Mouse (Mus musculus): ENCODE results near the gene Sord. TPM values are rescaled to one million over a fixed set of nuclear protein-coding genes. Genes with fewer than 3 reads are reported as not detected.
"Not testable (repeated sequence)": the region's sequence is repeated elsewhere in the genome, so short reads cannot be mapped to it uniquely, and the experiment has no call there.

The Sord gene
- total and polyA plus RNA-seq, 3 experiments: 70.0 to 202 (median 169) TPM

DNA sequence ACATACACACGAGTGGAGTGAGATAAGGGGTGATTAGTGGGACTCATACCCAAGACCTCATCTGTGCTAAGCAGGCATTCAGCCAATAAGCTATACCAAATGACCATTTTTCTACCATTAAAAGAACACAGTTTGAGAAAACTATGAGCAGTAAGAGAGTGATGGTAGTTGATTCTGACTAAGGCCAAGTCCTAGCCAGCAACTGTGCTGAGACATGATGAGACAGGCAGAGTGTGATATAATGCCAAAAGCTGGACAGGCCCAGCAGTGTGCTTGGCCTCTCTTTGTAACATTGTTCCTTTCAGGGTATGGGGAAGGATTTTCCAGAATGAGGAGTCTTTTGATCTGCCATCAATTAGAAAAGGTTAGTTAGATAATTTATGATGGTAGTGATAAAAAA lies 33.0 kb upstream of the Sord start:
- TF ChIP-seq EP300 (IDR thresholded peaks at IDR 0.05; ENCODE audit: insufficient read depth, low read depth, low read length): no peak
- TF ChIP-seq POLR2A (IDR thresholded peaks at IDR 0.05; ENCODE audit: insufficient read depth, low read depth, low read length): no peak
- no peak for TF ChIP-seq CTCF (IDR thresholded peaks at IDR 0.05)
- no peak for DNase-seq
- Histone ChIP-seq H3K27me3 (ENCODE audit: control insufficient read depth, insufficient read depth, low read length) (no peaks in the 10 kb centered on the region), H3K4me1 (ENCODE audit: control insufficient read depth, insufficient read depth, low read length) (no peaks in the 10 kb centered on the region), H3K79me2 (replicated peaks; ENCODE audit: control insufficient read depth, insufficient read depth, low read length) (no peaks in the 10 kb centered on the region), H3K36me3 (ENCODE audit: control insufficient read depth, insufficient read depth, low read length) (no peaks in the 10 kb centered on the region), H3K4me3 (no peak overlapping the region), H3K9ac (ENCODE audit: low read depth, low read length) (no peak overlapping the region), H3K27ac (no peak overlapping the region)
- WGBS: 48% methylated on average over 1 of the region's 1 CpGs
- intact Hi-C loops (cut with DNase I): no loop called here

DNA sequence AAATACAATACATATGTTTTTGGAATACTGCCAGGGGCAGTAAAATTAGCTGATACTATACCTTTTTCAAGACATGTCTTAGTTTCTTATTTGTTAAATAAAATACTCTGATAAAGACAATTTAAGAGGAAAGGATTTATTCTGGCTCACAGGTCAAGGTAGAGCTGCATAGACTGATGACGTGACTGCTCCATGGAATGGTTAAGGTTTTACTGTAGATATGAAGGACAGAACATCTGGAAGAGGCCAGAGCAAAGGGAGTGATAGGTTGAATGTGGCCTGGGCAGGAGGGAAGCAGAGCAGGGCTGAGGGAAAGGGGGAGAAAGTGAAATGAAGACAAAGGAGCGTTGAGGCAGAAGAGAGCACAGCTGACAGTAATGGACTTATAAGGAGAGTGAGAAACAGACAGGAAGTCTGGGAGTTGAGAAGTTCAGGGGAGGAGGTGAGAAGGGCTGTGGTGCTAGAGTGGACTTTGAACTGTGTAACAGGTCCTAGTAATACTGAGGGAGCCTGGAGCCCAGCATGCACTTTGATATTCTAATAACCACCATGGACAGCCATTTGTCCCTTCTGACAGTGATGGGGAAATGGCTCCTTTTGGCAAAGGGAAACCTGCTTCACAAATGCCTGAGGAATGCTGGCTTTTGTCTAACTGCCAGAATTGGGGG lies 28.0 kb upstream of the Sord start:
- WGBS: 57% methylated on average over 2 of the region's 2 CpGs
- H3K36me3 ChIP-seq (ENCODE audit: control insufficient read depth, insufficient read depth, low read length): no peaks in the 10 kb centered on the region
- no peak overlapping the region for H3K27ac ChIP-seq
- no peaks in the 10 kb centered on the region for H3K79me2 ChIP-seq (replicated peaks; ENCODE audit: control insufficient read depth, insufficient read depth, low read length)
- no peak overlapping the region for H3K9ac ChIP-seq (ENCODE audit: low read depth, low read length)
- DNase-seq: no peak
- no peaks in the 10 kb centered on the region for H3K4me1 ChIP-seq (ENCODE audit: control insufficient read depth, insufficient read depth, low read length)
- no peaks in the 10 kb centered on the region for H3K27me3 ChIP-seq (ENCODE audit: control insufficient read depth, insufficient read depth, low read length)
- intact Hi-C loops (cut with DNase I): no loop called here
- TF ChIP-seq CTCF (IDR thresholded peaks at IDR 0.05) (no peak), POLR2A (IDR thresholded peaks at IDR 0.05; ENCODE audit: insufficient read depth, low read depth, low read length) (no peak), EP300 (IDR thresholded peaks at IDR 0.05; ENCODE audit: insufficient read depth, low read depth, low read length) (no peak)
- no peak overlapping the region for H3K4me3 ChIP-seq

DNA sequence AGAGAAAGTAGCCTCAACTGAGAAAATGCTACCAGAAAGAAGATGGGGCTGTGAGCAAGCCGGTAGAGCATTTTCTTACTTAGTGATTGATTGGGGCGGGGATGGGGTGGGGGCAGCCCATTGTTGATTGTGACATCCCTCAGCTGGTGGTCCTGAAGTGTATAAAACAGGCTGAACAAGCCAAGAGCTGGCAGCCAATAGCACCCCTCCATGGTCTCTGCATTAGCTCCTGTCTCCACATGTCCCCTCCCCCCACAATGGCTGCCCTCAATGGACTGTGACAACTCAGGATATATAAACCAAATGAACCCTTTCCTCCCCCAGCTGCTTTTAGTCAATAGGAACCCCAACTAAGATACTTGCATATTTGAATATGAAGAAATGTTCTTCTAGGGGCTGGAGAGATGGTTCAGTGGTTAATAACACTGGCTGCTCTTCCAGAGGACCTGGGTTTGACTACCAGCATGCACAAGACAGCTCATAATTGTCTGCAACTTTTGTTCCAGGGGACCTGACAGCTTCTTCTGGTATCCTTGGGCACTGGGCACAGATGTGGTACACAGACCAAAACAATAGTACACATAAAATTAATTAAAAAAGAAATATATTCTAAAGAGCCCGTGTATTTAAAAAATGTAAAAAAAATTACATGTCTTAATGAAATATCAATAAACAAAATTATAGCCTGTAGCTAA lies 23.9 kb upstream of the Sord start:
- DNase-seq: no peak
- 84% methylated on average over 3 of the region's 3 CpGs for WGBS
- no peaks in the 10 kb centered on the region for H3K79me2 ChIP-seq (replicated peaks; ENCODE audit: control insufficient read depth, insufficient read depth, low read length)
- H3K27ac ChIP-seq: no peak overlapping the region
- H3K9ac ChIP-seq (ENCODE audit: low read depth, low read length): no peak overlapping the region
- no peak overlapping the region for H3K4me3 ChIP-seq
- no peaks in the 10 kb centered on the region for H3K36me3 ChIP-seq (ENCODE audit: control insufficient read depth, insufficient read depth, low read length)
- intact Hi-C loops (cut with DNase I): no loop called here
- no peak for TF ChIP-seq EP300 (IDR thresholded peaks at IDR 0.05; ENCODE audit: insufficient read depth, low read depth, low read length)
- TF ChIP-seq CTCF (IDR thresholded peaks at IDR 0.05): no peak
- TF ChIP-seq POLR2A (IDR thresholded peaks at IDR 0.05; ENCODE audit: insufficient read depth, low read depth, low read length): no peak
- no peaks in the 10 kb centered on the region for H3K27me3 ChIP-seq (ENCODE audit: control insufficient read depth, insufficient read depth, low read length)
- no peaks in the 10 kb centered on the region for H3K4me1 ChIP-seq (ENCODE audit: control insufficient read depth, insufficient read depth, low read length)

DNA sequence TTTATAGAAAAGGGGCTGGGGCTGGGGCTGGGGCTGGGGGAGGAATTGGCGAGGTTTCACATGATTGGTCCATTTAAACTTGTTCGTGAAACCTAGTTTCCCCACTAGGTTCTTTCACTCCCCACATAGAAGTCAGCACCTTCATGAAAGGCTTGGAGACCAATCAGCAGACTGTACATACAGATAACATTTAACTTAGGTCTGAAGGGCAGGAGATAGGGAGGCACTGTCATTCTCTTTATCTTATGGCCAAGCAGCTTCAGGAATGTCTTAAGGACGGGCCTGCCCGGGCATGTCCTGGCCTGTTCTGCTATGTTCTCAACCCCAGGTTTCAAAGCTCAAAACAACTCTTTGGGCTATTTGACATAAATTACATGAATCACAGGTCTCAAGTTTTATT lies 17.5 kb upstream of the Sord start:
- H3K4me1 ChIP-seq (ENCODE audit: control insufficient read depth, insufficient read depth, low read length); DNase-seq; H3K4me3 ChIP-seq; H3K36me3 ChIP-seq (ENCODE audit: control insufficient read depth, insufficient read depth, low read length); H3K9ac ChIP-seq (ENCODE audit: low read depth, low read length); intact Hi-C loops (cut with DNase I); H3K79me2 ChIP-seq (replicated peaks; ENCODE audit: control insufficient read depth, insufficient read depth, low read length); H3K27me3 ChIP-seq (ENCODE audit: control insufficient read depth, insufficient read depth, low read length); H3K27ac ChIP-seq: not testable (repeated sequence)
- 74% methylated on average over 4 of the region's 4 CpGs for WGBS

DNA sequence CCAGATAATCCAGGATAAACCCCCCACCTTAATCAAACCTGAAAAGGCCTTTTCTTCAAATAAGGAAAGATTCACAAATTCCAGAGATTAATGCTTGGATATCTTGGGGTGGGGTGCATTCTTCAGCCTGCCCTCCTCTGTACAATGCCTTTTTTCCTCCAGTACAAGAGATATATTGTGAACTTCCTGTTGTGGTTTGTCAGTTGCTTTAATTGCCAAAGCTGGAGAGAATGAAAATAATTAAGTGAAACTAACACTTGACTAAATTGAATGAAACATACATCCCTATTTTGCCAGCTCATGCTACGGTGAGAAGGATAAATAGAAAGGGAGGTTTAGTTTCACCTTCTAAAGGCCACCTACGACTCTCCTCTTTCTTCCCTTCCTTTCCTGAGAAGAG lies 16.3 kb upstream of the Sord start:
- Histone ChIP-seq H3K27ac (no peak overlapping the region), H3K79me2 (replicated peaks; ENCODE audit: control insufficient read depth, insufficient read depth, low read length) (no peaks in the 10 kb centered on the region), H3K4me3 (no peak overlapping the region), H3K4me1 (ENCODE audit: control insufficient read depth, insufficient read depth, low read length) (no peaks in the 10 kb centered on the region), H3K27me3 (ENCODE audit: control insufficient read depth, insufficient read depth, low read length) (no peaks in the 10 kb centered on the region), H3K9ac (ENCODE audit: low read depth, low read length) (no peak overlapping the region), H3K36me3 (ENCODE audit: control insufficient read depth, insufficient read depth, low read length) (no peaks in the 10 kb centered on the region)
- 72% methylated on average over 2 of the region's 2 CpGs for WGBS
- intact Hi-C loops (cut with DNase I): no loop called here
- DNase-seq: no peak
- TF ChIP-seq CTCF (IDR thresholded peaks at IDR 0.05) (no peak), EP300 (IDR thresholded peaks at IDR 0.05; ENCODE audit: insufficient read depth, low read depth, low read length) (no peak), POLR2A (IDR thresholded peaks at IDR 0.05; ENCODE audit: insufficient read depth, low read depth, low read length) (no peak)

DNA sequence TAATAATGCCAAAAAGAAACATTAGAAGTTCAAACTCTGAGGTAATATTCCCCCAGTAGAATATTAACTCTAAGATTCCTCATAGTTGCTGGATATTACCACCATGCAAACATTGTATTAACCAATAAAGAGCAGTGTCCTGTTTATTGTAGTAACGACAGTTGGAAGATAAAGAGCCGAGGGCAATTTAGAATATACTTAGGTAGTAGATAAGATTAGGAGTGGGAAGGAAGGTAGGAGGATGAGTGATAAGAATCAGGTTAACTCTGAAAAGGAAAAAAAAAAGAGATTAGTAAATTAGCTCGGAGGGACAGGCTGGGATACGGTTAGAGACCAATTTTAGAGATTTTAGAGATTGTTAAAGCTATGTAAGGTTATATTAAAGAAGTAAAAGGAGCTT lies 13.2 kb upstream of the Sord start:
- no peaks in the 10 kb centered on the region for H3K27me3 ChIP-seq (ENCODE audit: control insufficient read depth, insufficient read depth, low read length)
- H3K79me2 ChIP-seq (replicated peaks; ENCODE audit: control insufficient read depth, insufficient read depth, low read length): no peaks in the 10 kb centered on the region
- H3K4me1 ChIP-seq (ENCODE audit: control insufficient read depth, insufficient read depth, low read length): no peaks in the 10 kb centered on the region
- no peak overlapping the region for H3K27ac ChIP-seq
- TF ChIP-seq CTCF (IDR thresholded peaks at IDR 0.05): no peak
- no peak for TF ChIP-seq POLR2A (IDR thresholded peaks at IDR 0.05; ENCODE audit: insufficient read depth, low read depth, low read length)
- TF ChIP-seq EP300 (IDR thresholded peaks at IDR 0.05; ENCODE audit: insufficient read depth, low read depth, low read length): no peak
- intact Hi-C loops (cut with DNase I): no loop called here
- no peak overlapping the region for H3K9ac ChIP-seq (ENCODE audit: low read depth, low read length)
- H3K4me3 ChIP-seq: no peak overlapping the region
- H3K36me3 ChIP-seq (ENCODE audit: control insufficient read depth, insufficient read depth, low read length): no peaks in the 10 kb centered on the region
- 36% methylated on average over 4 of the region's 4 CpGs for WGBS
- no peak for DNase-seq

Measured in heart, adult 2 months (tissue).